Comparison of ENCODE assay signal across 8 mouse cellular contexts in genomic region chr7:129653791-129654271, GRCm38 (mm10).
DNase-seq lines count a peak whose midpoint lies in the region; ATAC-seq lines count a peak whose summit lies in the region.

No protein-coding gene starts in this region.

- 7% methylated on average over 11 of the region's 11 CpGs for WGBS in limb, embryonic 11.5 days
- 11% methylated on average over 11 of the region's 11 CpGs for WGBS in midbrain, embryonic 13.5 days

- H3K9me3 ChIP-seq in limb, embryonic 11.5 days (ENCODE audit: control insufficient read depth, low read length) = no peaks in the 10 kb centered on the region
- no peaks in the 10 kb centered on the region for H3K9me3 ChIP-seq in midbrain, embryonic 13.5 days

- H3K27me3 ChIP-seq in limb, embryonic 11.5 days (ENCODE audit: control insufficient read depth, insufficient read depth, low read length) = peaks cover 21% of the 10 kb centered on the region; the same call in 1 of the 2 replicates
- H3K27me3 ChIP-seq in midbrain, embryonic 13.5 days = peaks cover 68% of the 10 kb centered on the region

- H3K9ac ChIP-seq in limb, embryonic 11.5 days (ENCODE audit: low read length) = no peak overlapping the region
- H3K9ac ChIP-seq in midbrain, embryonic 13.5 days (replicated peaks) = no peak overlapping the region

- ATAC-seq in limb, embryonic 11.5 days (ENCODE audit: insufficient number of reproducible peaks, low FRiP score, low TSS enrichment, low read depth) = peak; percentile 74
- ATAC-seq in midbrain, embryonic 13.5 days = peak; percentile 53

- no peak overlapping the region for H3K27ac ChIP-seq in limb, embryonic 11.5 days (replicated peaks; ENCODE audit: low read depth, low read length)
- H3K27ac ChIP-seq in midbrain, embryonic 13.5 days = no peak overlapping the region

- H3K4me3 ChIP-seq in limb, embryonic 11.5 days (ENCODE audit: low read depth, low read length) = no peak overlapping the region
- H3K4me3 ChIP-seq in midbrain, embryonic 13.5 days (replicated peaks) = no peak overlapping the region

- H3K36me3 ChIP-seq in limb, embryonic 11.5 days (ENCODE audit: control insufficient read depth, insufficient read depth, low read length) = no peaks in the 10 kb centered on the region
- H3K36me3 ChIP-seq in midbrain, embryonic 13.5 days = no peaks in the 10 kb centered on the region

- no peak overlapping the region for H3K4me2 ChIP-seq in limb, embryonic 11.5 days (ENCODE audit: low read depth, severe bottlenecking)
- no peak overlapping the region for H3K4me2 ChIP-seq in midbrain, embryonic 13.5 days (replicated peaks)

- peak; percentile 82 for DNase-seq in layer of hippocampus, adult 11-12 months (ENCODE audit: low spot score)
- no peak for DNase-seq in layer of hippocampus, adult 9-11 months
- peak; percentile 82 for DNase-seq in embryo, embryonic 11 days
- peak; percentile 19 for DNase-seq in gastrocnemius, postnatal 25 days
- DNase-seq in kidney, adult 11 months = peak; percentile 61
- peak; percentile 95 for DNase-seq in limb, embryonic 11.5 days (ENCODE audit: low spot score)
- DNase-seq in spleen, postnatal 10 days (ENCODE audit: low spot score in 2 of 2) = peak; percentile 43 to 67

- H3K4me1 ChIP-seq in limb, embryonic 11.5 days (ENCODE audit: control insufficient read depth, insufficient read depth, low read length) = peaks cover 7% of the 10 kb centered on the region
- H3K4me1 ChIP-seq in midbrain, embryonic 13.5 days (replicated peaks) = peaks cover 33% of the 10 kb centered on the region
